Mouse (Mus musculus) mesoderm, embryonic 11.5 days (tissue): Measurements from ENCODE around the gene Noct.

Experiments
- DNase-seq: peaks from one replicate; pipeline ENCODE4 v3.0.0-alpha.2; 2012; ENCODE audit warnings: low read depth, low spot score

The Noct gene

GRCm38 (mm10) chr3:51276421-51277111 is 52.3 kb downstream of the Noct start:
- DNase-seq: peak; percentile 23

GRCm38 (mm10) chr3:51277201-51278150 is 53.2 kb downstream of the Noct start:
- DNase-seq: peak; percentile 82

GRCm38 (mm10) chr3:51278433-51278832 is 54.2 kb downstream of the Noct start:
- DNase-seq: no peak

- no peak for DNase-seq
Observed at GRCm38 (mm10) chr3:51281727-51282126, 57.5 kb downstream of the Noct start.

GRCm38 (mm10) chr3:51284375-51284774 is 60.1 kb downstream of the Noct start:
- DNase-seq: no peak

GRCm38 (mm10) chr3:51288880-51289821 is 64.9 kb downstream of the Noct start:
- DNase-seq: peak; percentile 90

- DNase-seq: no peak
Observed at GRCm38 (mm10) chr3:51294251-51294650, 70.0 kb downstream of the Noct start.

GRCm38 (mm10) chr3:51295225-51295624 is 71.0 kb downstream of the Noct start:
- no peak for DNase-seq

GRCm38 (mm10) chr3:51296790-51297189 is 72.5 kb downstream of the Noct start:
- no peak for DNase-seq
